Mouse (Mus musculus): ENCODE results near the gene Trak1. TPM values are rescaled to one million over a fixed set of nuclear protein-coding genes. Genes with fewer than 3 reads are reported as not detected.
"Not testable (repeated sequence)": the region's sequence is repeated elsewhere in the genome, so short reads cannot be mapped to it uniquely, and the experiment has no call there.

Gene Trak1
- polyA plus RNA-seq, 1 experiment from 2014 or later: 26.1 TPM

DNA sequence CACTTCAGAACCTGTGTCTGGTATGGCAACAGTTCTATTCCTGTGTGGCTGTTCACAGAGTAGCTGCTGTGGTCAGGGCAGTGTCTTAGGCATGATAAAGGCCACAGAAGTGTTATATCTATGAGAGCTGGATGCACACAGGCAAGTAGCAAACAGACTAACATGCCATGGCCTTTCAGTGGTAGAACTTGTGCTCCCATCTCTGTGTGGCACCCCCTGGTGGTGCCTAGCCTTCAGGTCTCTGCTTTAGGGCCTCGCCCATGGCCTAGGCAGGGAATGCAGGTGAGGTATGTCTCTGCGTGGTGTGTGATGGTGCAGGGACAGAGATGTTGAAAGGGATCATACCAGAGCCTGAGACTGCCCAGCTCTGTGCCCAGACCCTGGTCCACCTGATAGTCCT, 148.1 kb downstream of the Trak1 start:
- H3K4me1 ChIP-seq (replicated peaks; ENCODE audit: control insufficient read depth, insufficient read depth, low read length): no peaks in the 10 kb centered on the region
- H3K27ac ChIP-seq (ENCODE audit: low read depth): no peak overlapping the region
- peaks cover 73% of the 10 kb centered on the region for H3K36me3 ChIP-seq (ENCODE audit: control insufficient read depth, insufficient read depth, low read length)
- no peak overlapping the region for H3K4me3 ChIP-seq (ENCODE audit: low read depth, low read length)
- no peak overlapping the region for H3K4me2 ChIP-seq (ENCODE audit: low read length)
- H3K9me3 ChIP-seq (ENCODE audit: control insufficient read depth, low read length): no peaks in the 10 kb centered on the region
- no peak overlapping the region for H3K9ac ChIP-seq (ENCODE audit: low read length)
- H3K27me3 ChIP-seq (replicated peaks; ENCODE audit: control insufficient read depth, insufficient read depth, low read length): no peaks in the 10 kb centered on the region
- no peak for DNase-seq (ENCODE audit: low spot score)
- no peak for ATAC-seq (replicated peaks; ENCODE audit: low FRiP score, low TSS enrichment, low read depth)
- WGBS: 72% methylated on average over 2 of the region's 2 CpGs

DNA sequence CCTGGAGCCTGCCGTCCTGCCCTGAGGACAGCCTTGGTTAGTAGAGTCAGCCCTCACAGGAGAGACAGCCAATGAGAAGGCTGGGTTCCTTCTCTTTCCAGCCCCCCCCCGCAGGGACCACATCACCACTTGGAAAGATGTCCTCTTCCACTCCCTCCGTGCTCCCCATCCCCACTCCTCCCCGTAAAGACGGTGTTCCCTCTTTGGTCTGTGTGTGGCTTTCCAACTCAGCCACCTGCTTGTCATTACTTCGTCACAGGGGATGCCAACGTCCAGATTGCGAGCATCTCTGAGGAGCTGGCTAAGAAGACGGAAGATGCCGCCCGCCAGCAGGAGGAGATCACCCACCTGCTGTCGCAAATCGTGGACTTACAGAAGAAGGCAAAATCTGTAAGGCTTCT, 149.1 kb downstream of the Trak1 start:
- Histone ChIP-seq H3K9ac (ENCODE audit: low read length) (no peak overlapping the region), H3K36me3 (ENCODE audit: control insufficient read depth, insufficient read depth, low read length) (peaks cover 80% of the 10 kb centered on the region)

DNA sequence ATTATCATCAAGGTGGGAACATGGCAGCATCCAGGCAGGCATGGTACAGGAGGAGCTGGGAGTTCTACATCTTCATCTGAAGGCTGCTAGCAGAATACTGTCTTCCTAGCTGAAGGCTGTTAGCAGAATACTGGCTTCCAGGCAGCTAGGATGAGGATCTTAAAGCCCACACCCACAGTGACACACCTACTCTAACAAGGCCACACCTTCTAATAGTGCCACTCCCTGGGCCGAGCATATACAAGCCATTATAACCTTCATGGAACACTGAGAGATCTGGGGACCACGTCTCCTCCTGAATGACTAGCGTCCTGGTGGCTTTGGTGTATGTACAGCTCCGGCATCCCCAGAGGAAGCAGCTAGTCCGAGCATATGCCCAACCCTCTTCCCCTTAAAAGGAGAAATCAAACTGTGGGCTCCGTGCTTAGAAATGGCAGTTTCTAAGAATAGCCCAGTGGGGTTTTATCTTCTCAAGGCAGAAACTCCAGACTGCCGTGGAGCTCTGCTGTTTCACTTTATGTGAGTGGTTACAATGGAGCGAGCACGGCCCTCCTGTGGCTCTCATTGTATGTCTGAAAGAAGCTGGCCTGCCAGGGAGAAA, 155.1 kb downstream of the Trak1 start:
- WGBS: 79% methylated on average over 9 of the region's 9 CpGs
- not testable (repeated sequence) for DNase-seq (ENCODE audit: low spot score); H3K27me3 ChIP-seq (replicated peaks; ENCODE audit: control insufficient read depth, insufficient read depth, low read length); H3K4me3 ChIP-seq (ENCODE audit: low read depth, low read length); H3K27ac ChIP-seq (ENCODE audit: low read depth); H3K4me2 ChIP-seq (ENCODE audit: low read length); ATAC-seq (replicated peaks; ENCODE audit: low FRiP score, low TSS enrichment, low read depth); H3K4me1 ChIP-seq (replicated peaks; ENCODE audit: control insufficient read depth, insufficient read depth, low read length); H3K9ac ChIP-seq (ENCODE audit: low read length); H3K9me3 ChIP-seq (ENCODE audit: control insufficient read depth, low read length)
- H3K36me3 ChIP-seq (ENCODE audit: control insufficient read depth, insufficient read depth, low read length): peaks cover 73% of the 10 kb centered on the region

More for the DNA sequence above, 149.1 kb downstream of the Trak1 start:
- H3K4me3 ChIP-seq (ENCODE audit: low read depth, low read length): no peak overlapping the region
- no peak for DNase-seq (ENCODE audit: low spot score)
- H3K27me3 ChIP-seq (replicated peaks; ENCODE audit: control insufficient read depth, insufficient read depth, low read length): no peaks in the 10 kb centered on the region
- H3K9me3 ChIP-seq (ENCODE audit: control insufficient read depth, low read length): no peaks in the 10 kb centered on the region
- 89% methylated on average over 13 of the region's 13 CpGs for WGBS
- H3K4me2 ChIP-seq (ENCODE audit: low read length): no peak overlapping the region
- H3K4me1 ChIP-seq (replicated peaks; ENCODE audit: control insufficient read depth, insufficient read depth, low read length): no peaks in the 10 kb centered on the region
- no peak for ATAC-seq (replicated peaks; ENCODE audit: low FRiP score, low TSS enrichment, low read depth)
- H3K27ac ChIP-seq (ENCODE audit: low read depth): no peak overlapping the region

DNA sequence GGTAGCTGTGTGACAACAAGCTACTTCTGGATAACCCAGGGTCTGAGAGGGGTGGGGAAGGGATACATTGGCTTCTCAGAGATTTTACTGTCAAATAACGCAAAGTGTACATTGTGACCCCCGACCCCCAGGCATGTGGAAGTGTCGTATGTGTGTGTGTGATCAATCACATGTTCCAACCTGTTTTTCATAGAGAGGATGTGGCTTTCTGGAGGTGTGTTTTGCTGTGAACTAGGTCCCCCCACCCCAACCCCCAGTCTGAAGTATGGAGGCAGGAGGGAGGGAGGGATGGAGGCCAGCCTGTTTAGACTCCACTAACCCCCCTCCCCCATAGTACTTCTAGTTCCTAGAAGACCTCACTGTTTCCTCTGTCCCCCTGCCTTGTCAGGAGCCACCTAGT, 157.6 kb downstream of the Trak1 start:
- no peak overlapping the region for H3K27ac ChIP-seq (ENCODE audit: low read depth)
- WGBS: 81% methylated on average over 3 of the region's 3 CpGs
- H3K27me3 ChIP-seq (replicated peaks; ENCODE audit: control insufficient read depth, insufficient read depth, low read length): no peaks in the 10 kb centered on the region
- H3K4me2 ChIP-seq (ENCODE audit: low read length): no peak overlapping the region
- peaks cover 59% of the 10 kb centered on the region for H3K36me3 ChIP-seq (ENCODE audit: control insufficient read depth, insufficient read depth, low read length)
- no peaks in the 10 kb centered on the region for H3K4me1 ChIP-seq (replicated peaks; ENCODE audit: control insufficient read depth, insufficient read depth, low read length)
- no peak overlapping the region for H3K4me3 ChIP-seq (ENCODE audit: low read depth, low read length)
- ATAC-seq (replicated peaks; ENCODE audit: low FRiP score, low TSS enrichment, low read depth) (no peak), DNase-seq (ENCODE audit: low spot score) (no peak)
- no peak overlapping the region for H3K9ac ChIP-seq (ENCODE audit: low read length)
- no peaks in the 10 kb centered on the region for H3K9me3 ChIP-seq (ENCODE audit: control insufficient read depth, low read length)

DNA sequence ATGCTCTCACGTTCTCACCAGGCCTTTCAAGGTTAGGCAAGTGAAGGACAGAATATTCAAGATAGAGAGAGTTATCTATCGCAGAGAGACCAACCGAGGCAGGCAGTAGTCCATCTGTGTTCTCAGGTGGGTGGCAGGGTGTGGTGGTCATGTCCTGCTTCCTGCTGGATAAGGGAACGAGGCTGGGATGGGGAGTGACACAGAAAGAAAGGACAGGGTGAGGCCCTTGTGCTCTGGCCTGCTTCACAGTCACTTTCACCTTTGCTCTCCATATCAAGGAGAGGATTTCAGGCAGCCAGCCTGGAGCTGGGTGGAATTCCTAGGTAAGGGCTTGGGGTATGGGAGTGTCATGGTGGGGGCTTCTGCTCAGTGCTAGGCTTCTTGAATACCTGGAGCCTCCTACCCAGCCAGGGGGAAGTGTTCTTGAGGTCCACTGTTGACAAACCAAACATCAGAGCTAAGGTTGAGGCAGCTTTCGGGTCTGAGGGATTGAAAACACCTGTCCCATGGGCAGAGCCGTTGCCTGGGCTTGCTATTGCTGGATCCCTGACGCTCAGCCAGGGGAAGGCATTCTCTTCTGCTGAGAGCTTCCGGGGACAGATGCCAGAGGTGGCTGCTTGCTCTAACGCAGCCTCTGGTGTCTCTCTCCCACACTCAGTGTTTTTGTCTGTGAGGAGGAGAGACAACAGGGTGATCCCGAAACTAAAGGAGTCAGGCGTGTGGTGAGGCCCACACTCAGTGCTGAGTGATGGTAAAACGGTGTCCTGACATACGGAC, 159.6 kb downstream of the Trak1 start:
- H3K9me3 ChIP-seq (ENCODE audit: control insufficient read depth, low read length): no peaks in the 10 kb centered on the region
- 82% methylated on average over 13 of the region's 13 CpGs for WGBS
- H3K27ac ChIP-seq (ENCODE audit: low read depth): no peak overlapping the region
- no peak overlapping the region for H3K4me2 ChIP-seq (ENCODE audit: low read length)
- H3K4me1 ChIP-seq (replicated peaks; ENCODE audit: control insufficient read depth, insufficient read depth, low read length): no peaks in the 10 kb centered on the region
- peaks cover 59% of the 10 kb centered on the region for H3K36me3 ChIP-seq (ENCODE audit: control insufficient read depth, insufficient read depth, low read length)
- ATAC-seq (replicated peaks; ENCODE audit: low FRiP score, low TSS enrichment, low read depth) (no peak), DNase-seq (ENCODE audit: low spot score) (no peak)
- no peak overlapping the region for H3K4me3 ChIP-seq (ENCODE audit: low read depth, low read length)
- no peaks in the 10 kb centered on the region for H3K27me3 ChIP-seq (replicated peaks; ENCODE audit: control insufficient read depth, insufficient read depth, low read length)
- H3K9ac ChIP-seq (ENCODE audit: low read length): no peak overlapping the region

DNA sequence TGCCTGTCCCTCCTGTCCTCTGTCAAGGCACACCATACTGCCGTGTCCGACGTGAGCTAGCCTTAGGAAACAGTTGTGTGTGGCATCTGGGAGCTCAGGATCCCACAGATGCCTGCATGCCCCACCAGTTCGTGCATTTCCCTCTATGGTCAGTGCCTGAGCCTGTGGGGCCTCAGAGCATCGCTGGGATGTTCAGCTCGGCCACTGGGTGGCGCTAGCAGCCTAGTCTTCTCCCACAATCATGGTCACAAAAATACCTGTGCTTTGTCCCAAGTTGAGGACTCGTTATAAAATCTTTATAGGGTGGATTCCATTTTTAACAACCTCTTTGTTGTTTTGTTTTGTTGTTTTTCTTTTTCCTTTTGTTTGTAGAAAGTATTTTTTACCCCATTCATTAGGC, 161.2 kb downstream of the Trak1 start:
- Histone ChIP-seq H3K27me3 (replicated peaks; ENCODE audit: control insufficient read depth, insufficient read depth, low read length) (no peaks in the 10 kb centered on the region), H3K4me1 (replicated peaks; ENCODE audit: control insufficient read depth, insufficient read depth, low read length) (no peaks in the 10 kb centered on the region), H3K9ac (ENCODE audit: low read length) (no peak overlapping the region), H3K36me3 (ENCODE audit: control insufficient read depth, insufficient read depth, low read length) (peaks cover 59% of the 10 kb centered on the region), H3K9me3 (ENCODE audit: control insufficient read depth, low read length) (no peaks in the 10 kb centered on the region), H3K4me2 (ENCODE audit: low read length) (no peak overlapping the region), H3K4me3 (ENCODE audit: low read depth, low read length) (no peak overlapping the region), H3K27ac (ENCODE audit: low read depth) (no peak overlapping the region)
- no peak for ATAC-seq (replicated peaks; ENCODE audit: low FRiP score, low TSS enrichment, low read depth)
- peak; percentile 76 for DNase-seq (ENCODE audit: low spot score)
- WGBS: 30% methylated on average over 8 of the region's 8 CpGs

DNA sequence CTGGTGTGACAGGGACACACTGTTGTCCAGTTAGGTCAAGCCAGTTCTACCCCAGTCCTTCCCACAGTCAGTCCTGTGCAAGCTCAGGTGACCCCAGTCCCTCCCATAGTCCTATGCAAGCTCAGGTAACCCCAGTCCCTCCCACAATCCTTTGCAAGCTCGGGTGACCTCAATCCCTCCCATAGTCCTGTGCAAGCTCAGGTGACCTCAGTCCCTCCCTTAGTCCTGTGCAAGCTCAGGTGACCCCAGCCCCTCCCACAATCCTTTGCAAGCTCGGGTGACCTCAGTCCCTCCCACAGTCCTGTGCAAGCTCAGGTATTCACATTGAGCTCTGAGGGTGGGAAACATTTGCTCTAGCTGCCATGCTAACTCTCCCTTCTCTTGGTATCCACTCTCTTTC, 162.6 kb downstream of the Trak1 start:
- ATAC-seq (replicated peaks; ENCODE audit: low FRiP score, low TSS enrichment, low read depth) (no peak), DNase-seq (ENCODE audit: low spot score) (no peak)
- WGBS: 55% methylated on average over 2 of the region's 2 CpGs
- no peaks in the 10 kb centered on the region for H3K4me1 ChIP-seq (replicated peaks; ENCODE audit: control insufficient read depth, insufficient read depth, low read length)
- H3K27me3 ChIP-seq (replicated peaks; ENCODE audit: control insufficient read depth, insufficient read depth, low read length): no peaks in the 10 kb centered on the region
- no peak overlapping the region for H3K4me2 ChIP-seq (ENCODE audit: low read length)
- H3K9me3 ChIP-seq (ENCODE audit: control insufficient read depth, low read length): no peaks in the 10 kb centered on the region
- no peak overlapping the region for H3K27ac ChIP-seq (ENCODE audit: low read depth)
- H3K4me3 ChIP-seq (ENCODE audit: low read depth, low read length): no peak overlapping the region
- H3K36me3 ChIP-seq (ENCODE audit: control insufficient read depth, insufficient read depth, low read length): peaks cover 49% of the 10 kb centered on the region
- H3K9ac ChIP-seq (ENCODE audit: low read length): no peak overlapping the region

DNA sequence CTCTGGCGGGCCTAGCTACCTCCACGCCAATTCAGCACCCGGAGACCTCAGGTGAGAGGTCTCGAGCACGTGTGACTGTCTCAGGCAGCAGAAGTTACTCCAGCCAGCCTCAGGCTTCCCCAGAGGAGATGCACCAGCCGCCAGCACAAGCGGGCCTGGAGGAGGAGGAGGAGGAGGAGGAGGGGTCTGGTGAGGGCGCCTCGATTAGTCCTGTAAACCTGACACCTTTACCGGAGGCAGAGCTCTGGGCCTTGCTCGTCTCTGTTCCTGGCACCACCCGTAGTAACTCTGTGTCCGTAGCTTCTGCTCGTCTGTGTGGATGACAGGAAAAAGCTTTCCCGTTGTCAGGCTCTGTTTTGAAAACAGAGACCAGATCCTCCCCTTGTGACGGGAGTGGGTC, 163.2 kb downstream of the Trak1 start:
- H3K9ac ChIP-seq (ENCODE audit: low read length): no peak overlapping the region

DNA sequence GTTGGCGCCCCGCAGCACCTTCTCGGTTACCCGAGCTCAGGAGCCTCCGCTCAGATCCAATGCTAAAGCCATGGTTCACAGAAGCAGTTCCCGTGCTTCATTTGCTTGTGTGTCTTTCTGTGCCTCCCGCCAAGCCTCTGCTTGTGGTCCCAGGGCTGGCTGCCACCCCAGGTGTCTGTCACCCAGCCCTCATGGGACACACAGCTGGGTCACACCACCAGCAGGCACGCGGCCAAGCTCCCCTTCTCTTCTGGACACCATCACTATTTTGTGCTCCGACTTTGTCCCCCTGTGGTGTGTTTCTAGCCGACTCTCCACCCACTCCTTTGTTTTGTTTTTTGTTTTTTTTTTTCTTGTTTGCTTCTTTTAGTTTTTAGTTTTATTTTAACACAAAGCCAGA, 170.2 kb downstream of the Trak1 start:
- Histone ChIP-seq H3K36me3 (ENCODE audit: control insufficient read depth, insufficient read depth, low read length) (peaks cover 29% of the 10 kb centered on the region), H3K27ac (ENCODE audit: low read depth) (no peak overlapping the region), H3K9ac (ENCODE audit: low read length) (no peak overlapping the region), H3K4me3 (ENCODE audit: low read depth, low read length) (no peak overlapping the region), H3K4me1 (replicated peaks; ENCODE audit: control insufficient read depth, insufficient read depth, low read length) (no peaks in the 10 kb centered on the region), H3K4me2 (ENCODE audit: low read length) (no peak overlapping the region), H3K27me3 (replicated peaks; ENCODE audit: control insufficient read depth, insufficient read depth, low read length) (no peaks in the 10 kb centered on the region), H3K9me3 (ENCODE audit: control insufficient read depth, low read length) (no peaks in the 10 kb centered on the region)
- WGBS: 84% methylated on average over 11 of the region's 11 CpGs
- DNase-seq (ENCODE audit: low spot score) (no peak), ATAC-seq (replicated peaks; ENCODE audit: low FRiP score, low TSS enrichment, low read depth) (no peak)

More for the DNA sequence above, 163.2 kb downstream of the Trak1 start:
- no peak for DNase-seq (ENCODE audit: low spot score)
- no peaks in the 10 kb centered on the region for H3K4me1 ChIP-seq (replicated peaks; ENCODE audit: control insufficient read depth, insufficient read depth, low read length)
- H3K27me3 ChIP-seq (replicated peaks; ENCODE audit: control insufficient read depth, insufficient read depth, low read length): no peaks in the 10 kb centered on the region
- H3K27ac ChIP-seq (ENCODE audit: low read depth): no peak overlapping the region
- no peak overlapping the region for H3K4me3 ChIP-seq (ENCODE audit: low read depth, low read length)
- 45% methylated on average over 16 of the region's 16 CpGs for WGBS
- peaks cover 49% of the 10 kb centered on the region for H3K36me3 ChIP-seq (ENCODE audit: control insufficient read depth, insufficient read depth, low read length)
- H3K4me2 ChIP-seq (ENCODE audit: low read length): no peak overlapping the region
- ATAC-seq (replicated peaks; ENCODE audit: low FRiP score, low TSS enrichment, low read depth): no peak
- no peaks in the 10 kb centered on the region for H3K9me3 ChIP-seq (ENCODE audit: control insufficient read depth, low read length)
